ENCODE assay signal across 9 mouse cellular contexts in genomic region chr4:41705922-41706754, GRCm38 (mm10). TPM values are rescaled to one million over a fixed set of nuclear protein-coding genes. Genes with fewer than 3 reads are reported as not detected.
DNase-seq lines count a peak whose midpoint lies in the region; ATAC-seq and TF ChIP-seq lines count a peak whose summit lies in the region.
"Had no signal": no experiment of that assay in that cellular context is flagged by ENCODE, and none has a peak within 500 bp of the region (broad histone marks: within the 10 kb centered on the region; RNA-seq: fewer than 3 reads in every experiment).

No protein-coding gene starts in this region.

- no peak for ATAC-seq in hindbrain, postnatal 0 days
- no peak for ATAC-seq in granulocyte monocyte progenitor cell, adult 5-6 weeks (replicated peaks; ENCODE audit: poor library complexity, severe bottlenecking)

- TF ChIP-seq POLR2A in brain, embryonic 14.5 days (IDR thresholded peaks at IDR 0.05; ENCODE audit: borderline replicate concordance, extremely low read depth, insufficient read depth, insufficient read length, poor library complexity, severe bottlenecking), result no peak

- peak overlapping the region; percentile 31; the same call in 1 of the 2 replicates for H3K4me2 ChIP-seq in hindbrain, postnatal 0 days (ENCODE audit: low read depth, low read length)

- H3K9ac ChIP-seq in hindbrain, postnatal 0 days (replicated peaks; ENCODE audit: low read length), result no peak overlapping the region

- no peak for DNase-seq in heart, embryonic 10.5 days (ENCODE audit: low spot score)
- DNase-seq in heart, adult 9 months (ENCODE audit: low spot score in 2 of 2), result no peak
- DNase-seq in A20 (ENCODE audit: low read depth, low spot score), result peak; percentile 32
- DNase-seq in brain, embryonic 14.5 days (ENCODE audit: low read depth), result peak; percentile 68
- DNase-seq in hindbrain, postnatal 0 days (ENCODE audit: low spot score), result peak; percentile 31
- no peak for DNase-seq in adrenal gland, postnatal 4 days (ENCODE audit: low spot score in 2 of 2)
- DNase-seq in layer of hippocampus, postnatal 25 days (ENCODE audit: extremely low spot score in 1 of 2, low spot score in 1 of 2), result no peak

- H3K9me3 ChIP-seq in heart, embryonic 10.5 days, result no peaks in the 10 kb centered on the region
- H3K9me3 ChIP-seq in hindbrain, postnatal 0 days (ENCODE audit: low read length), result no peaks in the 10 kb centered on the region

- H3K4me3 ChIP-seq in heart, embryonic 10.5 days, result 0 out of 2 replicates have a peak overlapping the region, but pooled peaks have one; percentile 22
- H3K4me3 ChIP-seq in hindbrain, postnatal 0 days (ENCODE audit: low read length), result no peak overlapping the region

- H3K36me3 ChIP-seq in heart, embryonic 10.5 days, result peaks cover 5% of the 10 kb centered on the region; the same call in 1 of the 2 replicates
- H3K36me3 ChIP-seq in hindbrain, postnatal 0 days (ENCODE audit: insufficient read depth, low read length), result no peaks in the 10 kb centered on the region

- peaks cover 28% of the 10 kb centered on the region for H3K4me1 ChIP-seq in heart, embryonic 10.5 days
- peaks cover 7% of the 10 kb centered on the region; the same call in 1 of the 2 replicates for H3K4me1 ChIP-seq in hindbrain, postnatal 0 days (ENCODE audit: insufficient read depth, low read length)

- TF ChIP-seq CTCF in brain, embryonic 14.5 days (IDR thresholded peaks at IDR 0.05; ENCODE audit: borderline replicate concordance, extremely low read depth, insufficient read depth, insufficient read length), result no peak
- peak; percentile 4; the same call in 1 of the 2 replicates for TF ChIP-seq CTCF in hindbrain, postnatal 0 days (IDR thresholded peaks at IDR 0.05; ENCODE audit: low read depth)

- no peak overlapping the region for H3K27ac ChIP-seq in heart, embryonic 10.5 days
- H3K27ac ChIP-seq in hindbrain, postnatal 0 days, result no peak overlapping the region

- H3K27me3 ChIP-seq in heart, embryonic 10.5 days (ENCODE audit: insufficient read depth, poor library complexity, severe bottlenecking), result peaks cover 49% of the 10 kb centered on the region
- no peaks in the 10 kb centered on the region for H3K27me3 ChIP-seq in hindbrain, postnatal 0 days (ENCODE audit: insufficient read depth, low read length)

- 64% methylated on average over 19 of the region's 19 CpGs for WGBS in heart, embryonic 10.5 days
- WGBS in hindbrain, postnatal 0 days, result 47% methylated on average over 19 of the region's 19 CpGs

RNA-seq across cellular contexts. Expression of gene Il11ra1, which starts 6.3 kb away (rescaled TPM):
- polyA plus RNA-seq in heart, embryonic 10.5 days (2016; fragmentation: Nextera tagmentation; extraction: Ambion mirVana), result 144 and 147 TPM in 2 replicates
- 31.3 and 32.5 TPM in 2 replicates for polyA plus RNA-seq in brain, embryonic 14.5 days (2012; rRNA removed)
- 24.4 and 41.9 TPM in 2 replicates for total RNA-seq in hindbrain, postnatal 0 days (2014; rRNA removed)
- polyA plus RNA-seq in hindbrain, postnatal 0 days (2015; fragmentation: Nextera tagmentation; extraction: Ambion mirVana), result 47.4 and 49.8 TPM in 2 replicates
- 10 to 100 TPM; 87.9 to 89.4 TPM for total RNA-seq in adrenal gland, postnatal 4 days (2021)
- total RNA-seq in granulocyte monocyte progenitor cell, adult 5-6 weeks (2014; fragmentation: Nextera tagmentation), result 66.9 and 71.4 TPM in 2 replicates
- total RNA-seq in granulocyte monocyte progenitor cell, adult 5-6 weeks (2017), result 102 and 103 TPM in 2 replicates
- 10 to 100 TPM; 40.0 to 44.8 TPM for total RNA-seq in layer of hippocampus, postnatal 25 days (2021)

RNA-seq across cellular contexts. Expression of gene Rpp25l, which starts 7.2 kb away (rescaled TPM):
- polyA plus RNA-seq in heart, embryonic 10.5 days (2016; fragmentation: Nextera tagmentation; extraction: Ambion mirVana), result 54.5 and 71.3 TPM in 2 replicates
- 53.9 and 79.7 TPM in 2 replicates for polyA plus RNA-seq in brain, embryonic 14.5 days (2012; rRNA removed)
- 35.0 and 42.2 TPM in 2 replicates for total RNA-seq in hindbrain, postnatal 0 days (2014; rRNA removed)
- polyA plus RNA-seq in hindbrain, postnatal 0 days (2015; fragmentation: Nextera tagmentation; extraction: Ambion mirVana), result 47.3 and 48.3 TPM in 2 replicates
- total RNA-seq in adrenal gland, postnatal 4 days (2021), result 10 to 100 TPM; 38.2 to 41.5 TPM
- 23.0 and 45.3 TPM in 2 replicates for total RNA-seq in granulocyte monocyte progenitor cell, adult 5-6 weeks (2014; fragmentation: Nextera tagmentation)
- total RNA-seq in granulocyte monocyte progenitor cell, adult 5-6 weeks (2017), result 15.0 and 20.1 TPM in 2 replicates
- total RNA-seq in layer of hippocampus, postnatal 25 days (2021), result 10 to 100 TPM; 27.7 to 33.6 TPM

RNA-seq across cellular contexts. Expression of gene Cntfr, which starts 9.2 kb away (rescaled TPM):
- 2.6 and 8.9 TPM in 2 replicates for polyA plus RNA-seq in heart, embryonic 10.5 days (2016; fragmentation: Nextera tagmentation; extraction: Ambion mirVana)
- polyA plus RNA-seq in brain, embryonic 14.5 days (2012; rRNA removed), result 62.2 and 109 TPM in 2 replicates
- total RNA-seq in hindbrain, postnatal 0 days (2014; rRNA removed), result 59.3 and 61.9 TPM in 2 replicates
- polyA plus RNA-seq in hindbrain, postnatal 0 days (2015; fragmentation: Nextera tagmentation; extraction: Ambion mirVana), result 18.5 and 22.1 TPM in 2 replicates
- 10 to 100 TPM; 46.1 to 52.3 TPM for total RNA-seq in adrenal gland, postnatal 4 days (2021)
- total RNA-seq in granulocyte monocyte progenitor cell, adult 5-6 weeks (2014; fragmentation: Nextera tagmentation), result not detected in 2 replicates
- total RNA-seq in granulocyte monocyte progenitor cell, adult 5-6 weeks (2017), result not detected in 2 replicates
- total RNA-seq in layer of hippocampus, postnatal 25 days (2021), result 10 to 100 TPM; 89.6 to 96.1 TPM

RNA-seq across cellular contexts. Expression of gene Dctn3, which starts 16.8 kb away (rescaled TPM):
- 143 and 146 TPM in 2 replicates for polyA plus RNA-seq in heart, embryonic 10.5 days (2016; fragmentation: Nextera tagmentation; extraction: Ambion mirVana)
- 157 and 186 TPM in 2 replicates for polyA plus RNA-seq in brain, embryonic 14.5 days (2012; rRNA removed)
- total RNA-seq in hindbrain, postnatal 0 days (2014; rRNA removed), result 145 and 147 TPM in 2 replicates
- polyA plus RNA-seq in hindbrain, postnatal 0 days (2015; fragmentation: Nextera tagmentation; extraction: Ambion mirVana), result 306 and 316 TPM in 2 replicates
- 100 to 1,000 TPM in 1 of 2 experiments, 10 to 100 TPM in 1; 90.7 to 103 TPM for total RNA-seq in adrenal gland, postnatal 4 days (2021)
- total RNA-seq in granulocyte monocyte progenitor cell, adult 5-6 weeks (2014; fragmentation: Nextera tagmentation), result 56.6 and 61.4 TPM in 2 replicates
- 45.6 and 72.8 TPM in 2 replicates for total RNA-seq in granulocyte monocyte progenitor cell, adult 5-6 weeks (2017)
- 100 to 1,000 TPM; 149 to 172 TPM for total RNA-seq in layer of hippocampus, postnatal 25 days (2021)

RNA-seq across cellular contexts. Expression of gene Arid3c, which starts 24.8 kb away (rescaled TPM):
- polyA plus RNA-seq in heart, embryonic 10.5 days (2016; fragmentation: Nextera tagmentation; extraction: Ambion mirVana), result not detected in 2 replicates
- 0.40 and 0.57 TPM in 2 replicates for polyA plus RNA-seq in brain, embryonic 14.5 days (2012; rRNA removed)
- total RNA-seq in hindbrain, postnatal 0 days (2014; rRNA removed), result 0.22 and 2.1 TPM in 2 replicates
- polyA plus RNA-seq in hindbrain, postnatal 0 days (2015; fragmentation: Nextera tagmentation; extraction: Ambion mirVana), result 0.68 and 0.99 TPM in 2 replicates
- total RNA-seq in adrenal gland, postnatal 4 days (2021), result not detected
- not detected in 2 replicates for total RNA-seq in granulocyte monocyte progenitor cell, adult 5-6 weeks (2014; fragmentation: Nextera tagmentation)
- total RNA-seq in granulocyte monocyte progenitor cell, adult 5-6 weeks (2017), result not detected in 2 replicates
- not detected for total RNA-seq in layer of hippocampus, postnatal 25 days (2021)
- total RNA-seq: gastrocnemius, adult 8-10 months had no signal

Comparison
In these comparisons a context has a peak if more than half of its experiments do, and no peak if none do; other contexts are left out.
1. DNase-seq: peak in A20 (single experiment), brain, embryonic 14.5 days (single experiment) and hindbrain, postnatal 0 days (single experiment); none in heart, embryonic 10.5 days (single experiment), heart, adult 9 months (0 of 2), adrenal gland, postnatal 4 days (0 of 2) and layer of hippocampus, postnatal 25 days (0 of 2).
2. RNA of gene Cntfr, which starts 9.2 kb away (total RNA-seq): 89.6 to 96.1 TPM in layer of hippocampus, postnatal 25 days, 59.3 to 61.9 TPM in hindbrain, postnatal 0 days and 46.1 to 52.3 TPM in adrenal gland, postnatal 4 days; not detected in granulocyte monocyte progenitor cell, adult 5-6 weeks; every median in the first group is over 10 times any median in the second.